Mouse (Mus musculus) kidney, embryonic 14.5 days (tissue): ENCODE results near the gene Mfap1a. TPM values are rescaled to one million over a fixed set of nuclear protein-coding genes. Genes with fewer than 3 reads are reported as not detected.
"Not testable (repeated sequence)": the region's sequence is repeated elsewhere in the genome, so short reads cannot be mapped to it uniquely, and the experiment has no call there.

Experiments
- ATAC-seq: fragments of 200-750 bp; cut with Nextera tagmentation; 2 replicates; pipeline ENCODE4 v1.8.0; 2017; ENCODE audit warnings: moderate number of reproducible peaks, mild to moderate bottlenecking, moderate TSS enrichment, moderate library complexity; ENCODE audit not compliant: low FRiP score, low TSS enrichment
- H3K27ac ChIP-seq: fragments of 300-500 bp; sonication (generic); 2 replicates; pipeline ENCODE4 v1.5.1; 2014; ENCODE audit warnings: low read depth, mild to moderate bottlenecking, low read length, moderate library complexity, mixed read lengths
- H3K27me3 ChIP-seq: fragments of 300-500 bp; sonication (generic); 2 replicates; pipeline ENCODE4 v1.6.1; 2014; ENCODE audit warnings: mild to moderate bottlenecking, low read length; ENCODE audit not compliant: control insufficient read depth, insufficient read depth
- H3K36me3 ChIP-seq: fragments of 300-500 bp; sonication (generic); 2 replicates; pipeline ENCODE4 v1.6.1; 2014; ENCODE audit warnings: low read length, mixed read lengths; ENCODE audit not compliant: control insufficient read depth, insufficient read depth
- H3K4me1 ChIP-seq: fragments of 300-500 bp; sonication (generic); 2 replicates; pipeline ENCODE4 v1.6.1; 2014; ENCODE audit warnings: low read length, mixed read lengths; ENCODE audit not compliant: control insufficient read depth, insufficient read depth
- H3K4me2 ChIP-seq: fragments of 300-500 bp; sonication (generic); replicated peaks from 2 replicates; pipeline ENCODE4 v1.6.1; 2014; ENCODE audit warnings: low read depth, mild to moderate bottlenecking, low read length
- H3K4me3 ChIP-seq: fragments of 300-500 bp; sonication (generic); 2 replicates; pipeline ENCODE4 v1.5.1; 2014; ENCODE audit warnings: mild to moderate bottlenecking, low read length
- H3K9ac ChIP-seq: fragments of 300-500 bp; sonication (generic); 2 replicates; pipeline ENCODE4 v1.6.1; 2014; ENCODE audit warnings: low read depth, mild to moderate bottlenecking, low read length, moderate library complexity
- H3K9me3 ChIP-seq: fragments of 300-500 bp; sonication (generic); 2 replicates; pipeline ENCODE4 v1.6.1; 2016; ENCODE audit warnings: low read length; ENCODE audit not compliant: control insufficient read depth
- WGBS: fragments of 180-500 bp; shearing (Covaris S2); extraction: QIAGEN DNeasy Blood & Tissue Kit; methylation state at CpG from one replicate; pipeline ENCODE4 v1.1.7; 2014; 5-methylcytosine and 5-hydroxymethylcytosine counted together
- polyA plus RNA-seq: library from polyadenylated mRNA; unstranded; fragments of >200 nt; fragmentation: Nextera tagmentation; extraction: Ambion mirVana; gene quantifications from 2 replicates; pipeline ENCODE4 v1.2.1, GENCODE M21; 2014

Gene Mfap1a
- 21.5 and 28.0 TPM in 2 replicates for polyA plus RNA-seq

DNA sequence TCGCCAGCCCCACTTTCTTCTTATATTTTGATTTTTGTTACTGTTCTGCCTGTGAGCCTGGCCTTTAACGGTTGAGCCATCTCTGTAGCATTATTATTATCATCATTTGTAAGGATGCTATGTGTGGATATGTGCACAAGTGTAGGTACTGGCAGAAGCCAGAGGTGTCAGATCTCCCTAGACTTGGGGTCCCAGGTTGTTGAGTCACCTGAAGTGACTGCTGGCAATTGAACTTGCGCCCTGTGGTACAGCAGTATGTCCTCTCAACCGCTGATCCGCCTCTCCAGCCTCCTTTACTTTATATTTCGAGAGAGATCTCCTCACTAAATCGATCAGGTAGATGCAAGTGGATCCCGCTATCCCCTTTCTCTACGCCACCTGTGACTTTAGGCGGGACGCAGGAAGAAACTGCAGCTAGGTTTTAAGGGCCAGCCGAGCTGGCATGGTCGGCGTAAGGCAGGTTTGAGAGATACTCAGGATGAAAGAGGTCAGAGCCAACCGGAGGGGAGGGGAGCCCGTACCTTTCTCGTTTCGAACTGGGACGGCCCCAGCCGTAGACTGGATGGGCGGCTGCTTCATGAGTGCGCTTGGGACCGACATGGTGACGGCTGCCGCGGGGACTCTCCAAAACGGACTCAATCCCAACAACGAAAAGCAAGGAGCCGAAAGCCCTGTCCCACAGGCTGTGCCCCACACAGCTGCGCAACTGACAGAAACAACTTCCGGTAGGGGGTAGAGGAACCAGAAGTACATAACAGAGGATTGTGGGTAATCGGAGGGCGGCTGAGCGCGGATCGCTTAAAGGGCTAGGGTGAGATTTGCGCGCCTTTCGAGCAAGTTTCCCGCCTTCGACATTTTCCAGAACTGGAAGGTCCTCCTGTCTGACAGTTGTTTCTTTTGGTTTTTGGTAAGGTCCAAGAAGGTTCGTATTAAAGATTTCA lies at the start of gene Mfap1a, which contains the start of gene Wdr76:
TSS of gene Mfap1a (minus strand) at position 724 of the 941 bp plus-strand sequence.
TSS of gene Wdr76 (plus strand) at position 782 of the 941 bp plus-strand sequence.
- Histone ChIP-seq H3K4me2 (peak within 1 kb of the TSS; percentile 72), H3K9ac (peak within 1 kb of the TSS; percentile 68), H3K4me1 (peaks cover 12% of the 10 kb centered on the region), H3K4me3 (peak within 1 kb of the TSS; percentile 54)
- not testable (repeated sequence) for H3K27ac ChIP-seq, H3K27me3 ChIP-seq, H3K36me3 ChIP-seq, H3K9me3 ChIP-seq
- peak; percentile 91 for ATAC-seq
- 4% methylated on average over 35 of the region's 42 CpGs for WGBS

DNA sequence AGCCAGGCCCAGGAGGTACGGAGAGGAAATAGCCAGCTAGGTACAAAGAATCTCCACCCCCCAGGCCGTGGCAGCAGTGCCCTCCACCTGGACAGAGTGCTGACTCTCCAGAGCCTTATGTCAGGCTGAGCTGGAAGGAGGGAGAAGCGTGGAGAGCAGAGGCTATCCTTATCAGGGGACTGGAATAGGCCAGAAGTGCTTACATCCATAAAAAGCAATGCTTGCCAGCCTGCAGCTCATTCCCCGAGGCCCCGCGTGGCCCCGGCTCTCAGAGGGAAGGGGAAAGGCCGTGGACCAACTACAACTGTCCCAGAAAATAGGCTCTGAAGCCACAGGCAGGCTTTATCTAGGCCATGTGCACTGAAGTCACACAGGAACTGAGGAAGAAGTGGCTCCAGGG lies 44.8 kb upstream of the Mfap1a start:
- no peak overlapping the region for H3K9ac ChIP-seq
- whole genome bisulfite sequencing: 79% methylated on average over 8 of the region's 8 CpGs
- no peak for ATAC-seq

DNA sequence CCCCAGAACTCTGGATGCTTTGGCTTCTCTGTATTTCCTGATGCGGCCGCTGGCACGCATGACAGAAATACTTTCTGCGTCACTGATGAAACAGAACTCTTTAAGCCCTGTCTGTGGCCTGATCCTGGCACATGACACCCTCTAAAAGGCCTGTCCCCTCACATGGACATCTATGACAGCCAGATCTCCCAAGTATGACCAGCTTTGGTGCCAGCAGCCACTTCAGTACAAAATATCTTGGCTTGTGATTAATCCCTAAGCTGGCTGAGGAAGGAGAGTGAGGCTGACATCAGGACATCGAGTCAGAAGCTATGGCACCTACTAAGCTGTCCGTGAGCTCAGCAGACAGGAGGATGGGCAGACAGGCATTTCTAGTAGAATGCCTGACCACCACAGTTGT lies 43.2 kb upstream of the Mfap1a start:
- no peak for ATAC-seq
- Histone ChIP-seq H3K27me3 (no peaks in the 10 kb centered on the region), H3K9ac (no peak overlapping the region), H3K27ac (no peak overlapping the region), H3K4me1 (no peaks in the 10 kb centered on the region), H3K4me2 (no peak overlapping the region), H3K36me3 (peaks cover 8% of the 10 kb centered on the region; the same call in 1 of the 2 replicates), H3K4me3 (no peak overlapping the region), H3K9me3 (no peaks in the 10 kb centered on the region)
- WGBS: 97% methylated on average over 6 of the region's 6 CpGs

More for the DNA sequence above, 44.8 kb upstream of the Mfap1a start:
- Histone ChIP-seq H3K9me3 (no peaks in the 10 kb centered on the region), H3K27me3 (no peaks in the 10 kb centered on the region), H3K4me3 (no peak overlapping the region), H3K4me1 (no peaks in the 10 kb centered on the region), H3K27ac (no peak overlapping the region), H3K36me3 (no peaks in the 10 kb centered on the region), H3K4me2 (no peak overlapping the region)

DNA sequence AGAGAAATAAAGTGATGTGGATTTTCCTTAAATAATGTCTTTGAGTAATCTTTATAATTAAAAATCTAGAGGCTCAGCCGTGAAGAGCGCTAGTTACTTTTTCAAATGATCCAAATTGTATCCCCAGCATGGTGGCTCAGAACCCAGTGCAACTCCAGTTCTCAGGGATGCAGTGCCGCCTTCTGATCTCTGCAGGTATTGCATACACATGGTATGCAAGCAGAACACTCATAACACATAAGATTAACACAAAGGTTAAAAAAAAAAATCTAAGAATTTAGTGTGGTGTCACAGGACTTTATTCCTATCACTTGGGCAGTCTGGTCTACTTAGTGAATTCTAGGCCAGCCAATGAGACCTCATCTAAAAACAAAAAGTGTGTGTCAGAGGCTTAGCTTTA lies 38.4 kb upstream of the Mfap1a start:
- no peaks in the 10 kb centered on the region for H3K4me1 ChIP-seq
- H3K9me3 ChIP-seq: no peaks in the 10 kb centered on the region
- peaks cover 32% of the 10 kb centered on the region for H3K36me3 ChIP-seq
- H3K27me3 ChIP-seq: no peaks in the 10 kb centered on the region
- no peak overlapping the region for H3K4me2 ChIP-seq
- H3K9ac ChIP-seq: no peak overlapping the region
- no peak overlapping the region for H3K4me3 ChIP-seq
- no peak for ATAC-seq
- WGBS: 91% methylated on average over 3 of the region's 3 CpGs
- no peak overlapping the region for H3K27ac ChIP-seq

DNA sequence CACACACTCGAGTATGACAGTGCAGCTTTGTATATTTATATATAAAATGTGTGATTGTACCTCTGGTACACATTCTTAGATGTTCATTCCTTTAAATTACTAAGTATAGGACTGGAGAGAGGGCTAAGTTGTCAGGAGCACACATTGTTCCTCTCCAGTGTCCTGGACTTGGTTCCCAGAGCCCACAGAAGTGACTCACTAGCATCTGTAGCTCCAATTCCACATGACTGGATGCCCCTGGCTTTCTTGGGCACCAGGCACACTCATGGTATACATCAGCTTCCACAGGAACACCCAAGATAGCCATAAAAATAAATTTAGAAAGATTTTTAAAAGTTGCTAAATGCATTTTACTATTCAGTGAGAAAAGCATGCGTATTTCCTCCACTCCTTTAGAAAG lies 18.6 kb upstream of the Mfap1a start:
- no peak for ATAC-seq
- WGBS: 89% methylated on average over 2 of the region's 2 CpGs

DNA sequence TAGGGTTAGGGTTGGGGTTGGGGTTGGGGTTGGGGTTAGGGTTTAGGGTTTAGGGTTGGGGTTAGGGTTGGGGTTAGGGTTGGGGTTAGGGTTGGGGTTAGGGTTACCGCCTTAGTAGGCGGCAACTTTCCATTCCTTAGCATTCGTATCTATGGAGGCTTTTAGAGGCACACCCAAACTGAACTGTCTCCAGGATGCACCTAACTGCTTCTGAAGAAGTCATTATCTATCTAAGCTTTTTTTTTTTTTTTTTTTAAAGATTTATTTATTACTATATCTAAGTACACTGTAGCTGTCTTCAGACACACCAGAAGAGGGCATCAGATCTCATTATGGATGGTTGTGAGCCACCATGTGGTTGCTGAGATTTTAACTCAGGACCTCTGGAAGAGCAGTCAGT lies 16.4 kb upstream of the Mfap1a start:
- H3K9ac ChIP-seq, H3K4me3 ChIP-seq, ATAC-seq, H3K4me1 ChIP-seq, H3K27me3 ChIP-seq, H3K27ac ChIP-seq, H3K9me3 ChIP-seq, H3K4me2 ChIP-seq: not testable (repeated sequence)
- WGBS: 96% methylated on average over 3 of the region's 3 CpGs
- peaks cover 43% of the 10 kb centered on the region for H3K36me3 ChIP-seq

More for the DNA sequence above, 18.6 kb upstream of the Mfap1a start:
- H3K4me3 ChIP-seq: no peak overlapping the region
- H3K4me1 ChIP-seq: no peaks in the 10 kb centered on the region
- H3K36me3 ChIP-seq: peaks cover 27% of the 10 kb centered on the region
- H3K9me3 ChIP-seq: no peaks in the 10 kb centered on the region
- H3K27me3 ChIP-seq: no peaks in the 10 kb centered on the region
- H3K4me2 ChIP-seq: no peak overlapping the region
- no peak overlapping the region for H3K9ac ChIP-seq
- no peak overlapping the region for H3K27ac ChIP-seq

DNA sequence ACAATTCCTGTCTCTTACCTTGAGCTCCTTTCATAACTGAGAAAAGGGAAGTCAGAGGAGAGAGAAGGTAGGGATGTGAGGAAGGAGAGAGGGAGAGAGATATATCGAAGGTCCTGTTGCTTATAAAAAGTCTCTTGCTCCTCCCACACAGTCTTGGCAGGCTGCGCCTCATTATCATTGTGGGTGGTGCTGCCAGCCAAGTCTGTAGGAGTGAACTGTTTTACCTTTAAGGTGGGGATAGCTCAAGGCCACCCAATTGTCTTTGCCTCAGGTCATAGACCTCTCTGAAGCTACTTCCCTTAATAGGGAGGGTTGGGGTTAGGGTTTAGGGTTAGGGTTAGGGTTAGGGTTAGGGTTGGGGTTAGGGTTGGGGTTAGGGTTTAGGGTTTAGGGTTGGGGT lies 15.5 kb upstream of the Mfap1a start:
- H3K9ac ChIP-seq: no peak overlapping the region
- peaks cover 49% of the 10 kb centered on the region for H3K36me3 ChIP-seq
- H3K27me3 ChIP-seq: no peaks in the 10 kb centered on the region
- 94% methylated on average over 2 of the region's 2 CpGs for WGBS
- H3K4me2 ChIP-seq: no peak overlapping the region
- no peaks in the 10 kb centered on the region for H3K9me3 ChIP-seq
- no peak overlapping the region for H3K27ac ChIP-seq
- H3K4me3 ChIP-seq: no peak overlapping the region
- ATAC-seq: no peak
- no peaks in the 10 kb centered on the region for H3K4me1 ChIP-seq

DNA sequence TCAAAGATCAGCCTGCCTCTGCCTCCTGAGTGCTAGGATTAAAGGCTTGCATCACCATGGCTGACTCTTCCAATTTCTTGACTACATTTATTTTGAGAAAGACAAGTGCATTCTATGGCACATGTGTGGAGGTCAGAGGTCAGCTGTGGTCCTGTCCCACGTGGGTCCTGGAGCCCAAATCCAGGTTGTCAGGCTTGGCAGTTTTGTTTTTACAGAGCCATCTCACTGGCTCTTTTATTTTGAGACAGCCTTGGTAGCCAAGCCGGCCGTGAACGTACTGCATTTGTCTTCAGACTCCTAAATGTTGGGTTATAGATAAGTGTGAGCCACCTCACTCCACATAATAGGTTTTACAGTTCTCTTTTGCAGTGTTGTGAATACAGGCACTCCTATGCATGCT lies 12.2 kb upstream of the Mfap1a start:
- H3K9ac ChIP-seq, H3K9me3 ChIP-seq, H3K4me2 ChIP-seq, H3K27me3 ChIP-seq, H3K4me1 ChIP-seq, H3K27ac ChIP-seq, H3K4me3 ChIP-seq, ATAC-seq: not testable (repeated sequence)
- 95% methylated on average over 4 of the region's 4 CpGs for WGBS
- peaks cover 33% of the 10 kb centered on the region; the same call in 1 of the 2 replicates for H3K36me3 ChIP-seq

DNA sequence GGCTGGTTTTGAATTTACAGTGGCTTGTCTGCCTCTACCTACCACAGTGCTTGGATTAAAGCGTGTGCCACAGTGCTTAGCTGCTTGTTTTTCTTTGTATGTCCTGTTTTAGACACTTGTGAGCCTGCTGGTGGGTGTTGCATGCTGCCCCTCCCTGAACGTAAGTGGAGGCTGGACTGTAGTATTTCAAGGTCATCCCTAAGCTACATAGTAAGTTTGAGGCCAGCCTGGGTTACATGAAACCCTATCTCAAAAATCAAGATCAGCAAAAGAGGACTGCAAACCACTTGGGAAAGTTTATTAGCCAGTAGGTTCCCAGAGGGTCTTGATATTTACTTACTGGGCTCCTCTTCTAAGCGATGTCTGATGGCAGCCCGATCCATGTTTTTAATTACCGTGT lies 11.6 kb upstream of the Mfap1a start:
- ATAC-seq: no peak
- Histone ChIP-seq H3K27me3 (no peaks in the 10 kb centered on the region), H3K27ac (no peak overlapping the region), H3K9ac (no peak overlapping the region), H3K4me1 (no peaks in the 10 kb centered on the region), H3K36me3 (peaks cover 34% of the 10 kb centered on the region; the same call in 1 of the 2 replicates), H3K4me2 (no peak overlapping the region), H3K9me3 (no peaks in the 10 kb centered on the region), H3K4me3 (no peak overlapping the region)
- 95% methylated on average over 5 of the region's 5 CpGs for WGBS
